Mouse (Mus musculus): ENCODE results near the gene Sod1. TPM values are rescaled to one million over a fixed set of nuclear protein-coding genes. Genes with fewer than 3 reads are reported as not detected.
"Not testable (repeated sequence)": the region's sequence is repeated elsewhere in the genome, so short reads cannot be mapped to it uniquely, and the experiment has no call there.

Gene Sod1
- polyA plus RNA-seq, 1 experiment from 2014 or later = 1,309 TPM

DNA sequence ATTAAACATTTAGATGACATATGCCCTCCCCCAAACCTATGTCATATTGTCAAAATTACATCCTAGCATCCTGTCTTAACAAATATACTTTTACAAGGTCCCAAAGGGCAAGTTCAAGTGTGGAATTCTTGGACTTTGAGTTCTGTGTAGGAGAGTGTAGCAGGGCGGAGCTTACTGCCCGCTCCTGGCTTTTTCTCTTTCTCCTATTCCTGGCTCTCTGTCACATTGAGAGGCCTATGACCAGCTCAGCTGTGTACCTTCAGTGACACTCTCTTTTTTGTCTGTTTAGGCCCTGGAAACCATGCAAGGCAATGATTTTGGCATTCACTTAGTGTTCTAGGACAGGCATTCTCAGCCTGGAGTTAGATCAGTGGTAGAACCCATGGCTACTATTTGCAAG lies 4.1 kb upstream of the Sod1 start:
- H3K27ac ChIP-seq = no peak overlapping the region
- DNase-seq (ENCODE audit: low spot score) = no peak
- ATAC-seq (replicated peaks; ENCODE audit: low FRiP score, low read depth) = no peak
- no peak overlapping the region for H3K4me2 ChIP-seq (ENCODE audit: low read length)
- H3K27me3 ChIP-seq (ENCODE audit: insufficient read depth, low read length) = no peaks in the 10 kb centered on the region
- no peaks in the 10 kb centered on the region for H3K36me3 ChIP-seq (ENCODE audit: insufficient read depth, low read length)
- TF ChIP-seq CTCF (IDR thresholded peaks at IDR 0.05; ENCODE audit: low read depth) = no peak
- H3K9ac ChIP-seq (ENCODE audit: low read depth, low read length) = no peak overlapping the region
- H3K4me3 ChIP-seq (replicated peaks; ENCODE audit: low read depth, low read length) = no peak overlapping the region
- 77% methylated on average over 2 of the region's 2 CpGs for WGBS
- no peaks in the 10 kb centered on the region for H3K4me1 ChIP-seq (replicated peaks; ENCODE audit: insufficient read depth, low read length)
- no peaks in the 10 kb centered on the region for H3K9me3 ChIP-seq (replicated peaks; ENCODE audit: low read length)

DNA sequence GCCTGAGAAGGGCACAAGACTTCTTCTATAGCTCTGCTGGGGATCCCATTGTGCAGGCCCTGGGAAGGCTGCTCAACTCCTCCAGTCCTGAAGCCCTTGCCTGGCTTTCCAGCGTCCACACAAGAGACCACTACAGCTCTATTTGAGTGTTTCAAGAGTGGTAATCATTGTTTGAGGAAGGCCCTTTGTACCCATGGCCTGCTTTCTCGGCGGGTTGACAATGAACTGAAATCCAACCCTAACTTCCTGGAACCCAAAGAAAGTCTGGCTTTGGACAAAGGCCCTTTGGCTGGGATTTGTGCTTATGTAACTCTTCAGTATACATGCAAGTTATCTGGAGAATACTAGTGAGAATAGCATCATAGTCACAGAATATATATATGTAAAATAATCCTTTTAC lies 3.2 kb upstream of the Sod1 start:
- no peak for TF ChIP-seq CTCF (IDR thresholded peaks at IDR 0.05; ENCODE audit: low read depth)
- ATAC-seq (replicated peaks; ENCODE audit: low FRiP score, low read depth) = no peak
- DNase-seq (ENCODE audit: low spot score) = no peak

DNA sequence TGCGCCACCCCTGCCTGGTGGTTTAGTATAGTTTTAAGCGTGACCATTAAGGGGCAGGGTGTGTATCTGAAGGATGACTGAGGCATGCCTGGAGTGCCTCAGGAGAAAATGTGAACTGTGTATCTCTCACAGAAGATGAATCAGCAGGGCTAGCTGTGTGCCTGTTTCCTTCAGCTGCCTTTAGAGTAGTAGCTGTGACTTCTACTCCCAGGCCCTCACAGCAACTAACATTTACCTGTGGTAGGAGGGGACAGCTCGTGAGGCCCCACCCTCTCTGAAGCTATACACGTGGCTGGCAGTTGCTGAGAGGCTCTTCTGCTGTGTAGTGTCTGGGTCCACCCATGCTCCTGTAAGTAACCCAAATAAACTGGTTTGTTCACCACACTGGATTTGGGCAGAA lies 2.6 kb upstream of the Sod1 start:
- WGBS = 73% methylated on average over 4 of the region's 4 CpGs
- no peaks in the 10 kb centered on the region for H3K9me3 ChIP-seq (replicated peaks; ENCODE audit: low read length)
- H3K9ac ChIP-seq (ENCODE audit: low read depth, low read length) = no peak overlapping the region
- H3K36me3 ChIP-seq (ENCODE audit: insufficient read depth, low read length) = no peaks in the 10 kb centered on the region
- no peaks in the 10 kb centered on the region for H3K27me3 ChIP-seq (ENCODE audit: insufficient read depth, low read length)
- no peak for DNase-seq (ENCODE audit: low spot score)
- no peak overlapping the region for H3K4me3 ChIP-seq (replicated peaks; ENCODE audit: low read depth, low read length)
- no peak overlapping the region for H3K4me2 ChIP-seq (ENCODE audit: low read length)
- ATAC-seq (replicated peaks; ENCODE audit: low FRiP score, low read depth) = no peak
- H3K27ac ChIP-seq = no peak overlapping the region
- H3K4me1 ChIP-seq (replicated peaks; ENCODE audit: insufficient read depth, low read length) = peaks cover 8% of the 10 kb centered on the region; the same call in 1 of the 2 replicates
- no peak for TF ChIP-seq CTCF (IDR thresholded peaks at IDR 0.05; ENCODE audit: low read depth)

More for the DNA sequence above, 3.2 kb upstream of the Sod1 start:
- Histone ChIP-seq H3K27ac (no peak overlapping the region), H3K27me3 (ENCODE audit: insufficient read depth, low read length) (no peaks in the 10 kb centered on the region), H3K9ac (ENCODE audit: low read depth, low read length) (no peak overlapping the region), H3K9me3 (replicated peaks; ENCODE audit: low read length) (no peaks in the 10 kb centered on the region), H3K36me3 (ENCODE audit: insufficient read depth, low read length) (no peaks in the 10 kb centered on the region), H3K4me3 (replicated peaks; ENCODE audit: low read depth, low read length) (no peak overlapping the region), H3K4me2 (ENCODE audit: low read length) (no peak overlapping the region), H3K4me1 (replicated peaks; ENCODE audit: insufficient read depth, low read length) (peaks cover 3% of the 10 kb centered on the region; the same call in 1 of the 2 replicates)
- 55% methylated on average over 3 of the region's 3 CpGs for WGBS

DNA sequence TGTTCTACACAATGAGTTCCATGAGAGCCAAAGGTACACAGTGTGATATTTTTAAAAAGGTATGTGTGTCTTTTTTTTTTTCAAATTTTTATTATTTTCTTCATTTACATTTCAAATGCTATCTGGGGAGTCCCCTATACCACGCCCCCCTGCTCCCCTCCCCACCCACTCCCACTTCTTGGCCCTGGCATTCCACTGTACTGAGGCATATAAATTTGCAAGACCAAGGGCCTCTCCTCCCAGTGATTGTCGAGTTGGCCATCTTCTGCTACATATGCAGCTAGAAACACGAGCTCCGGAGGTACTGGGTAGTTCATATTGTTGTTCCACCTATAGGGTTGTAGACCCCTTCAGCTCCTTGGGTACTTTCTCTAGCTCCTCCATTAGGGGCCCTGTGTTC lies 1.1 kb upstream of the Sod1 start:
- not testable (repeated sequence) for H3K4me3 ChIP-seq (replicated peaks; ENCODE audit: low read depth, low read length); ATAC-seq (replicated peaks; ENCODE audit: low FRiP score, low read depth); H3K36me3 ChIP-seq (ENCODE audit: insufficient read depth, low read length); H3K9ac ChIP-seq (ENCODE audit: low read depth, low read length); H3K4me2 ChIP-seq (ENCODE audit: low read length); H3K27ac ChIP-seq; H3K9me3 ChIP-seq (replicated peaks; ENCODE audit: low read length); H3K27me3 ChIP-seq (ENCODE audit: insufficient read depth, low read length); DNase-seq (ENCODE audit: low spot score)
- H3K4me1 ChIP-seq (replicated peaks; ENCODE audit: insufficient read depth, low read length) = peaks cover 11% of the 10 kb centered on the region; the same call in 1 of the 2 replicates
- WGBS = 61% methylated on average over 4 of the region's 4 CpGs

DNA sequence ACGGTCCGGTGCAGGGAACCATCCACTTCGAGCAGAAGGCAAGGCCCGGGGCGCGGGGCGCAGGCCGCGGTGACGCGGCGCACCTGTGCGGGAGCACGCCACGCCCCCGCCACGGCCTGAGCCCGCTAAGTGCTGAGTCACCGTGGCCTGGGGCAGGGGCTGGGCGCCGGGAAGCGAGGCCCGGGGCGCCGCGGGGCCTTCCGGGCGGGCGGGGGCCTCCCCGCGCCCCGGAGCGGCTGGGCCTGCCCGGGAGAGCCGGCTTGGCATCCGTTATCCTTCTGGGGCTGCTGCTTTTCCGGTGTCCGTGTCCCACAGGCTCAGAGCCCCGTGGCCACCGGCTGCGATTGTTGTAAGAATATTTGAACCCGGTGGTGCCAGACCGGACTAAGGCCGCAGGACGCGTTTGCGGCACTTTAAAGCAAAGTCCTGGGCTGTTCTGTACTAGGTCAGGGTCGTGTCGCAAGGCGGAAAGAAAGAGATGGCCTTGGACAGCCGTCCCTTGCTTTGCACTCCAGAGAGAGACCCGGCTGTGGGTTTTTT lies 408 bp downstream of the Sod1 start:
- Histone ChIP-seq H3K9ac (ENCODE audit: low read depth, low read length) (peak overlapping the region; percentile 94), H3K27me3 (ENCODE audit: insufficient read depth, low read length) (no peaks in the 10 kb centered on the region), H3K9me3 (replicated peaks; ENCODE audit: low read length) (no peaks in the 10 kb centered on the region), H3K27ac (peak overlapping the region; percentile 89), H3K4me1 (replicated peaks; ENCODE audit: insufficient read depth, low read length) (peaks cover 11% of the 10 kb centered on the region; the same call in 1 of the 2 replicates), H3K36me3 (ENCODE audit: insufficient read depth, low read length) (peaks cover 4% of the 10 kb centered on the region), H3K4me2 (ENCODE audit: low read length) (peak overlapping the region; percentile 84), H3K4me3 (replicated peaks; ENCODE audit: low read depth, low read length) (peak overlapping the region; percentile 93)
- 1% methylated on average over 52 of the region's 52 CpGs for WGBS
- no peak for TF ChIP-seq CTCF (IDR thresholded peaks at IDR 0.05; ENCODE audit: low read depth)
- DNase-seq (ENCODE audit: low spot score) (peak; percentile 61), ATAC-seq (replicated peaks; ENCODE audit: low FRiP score, low read depth) (peak; percentile 83)

DNA sequence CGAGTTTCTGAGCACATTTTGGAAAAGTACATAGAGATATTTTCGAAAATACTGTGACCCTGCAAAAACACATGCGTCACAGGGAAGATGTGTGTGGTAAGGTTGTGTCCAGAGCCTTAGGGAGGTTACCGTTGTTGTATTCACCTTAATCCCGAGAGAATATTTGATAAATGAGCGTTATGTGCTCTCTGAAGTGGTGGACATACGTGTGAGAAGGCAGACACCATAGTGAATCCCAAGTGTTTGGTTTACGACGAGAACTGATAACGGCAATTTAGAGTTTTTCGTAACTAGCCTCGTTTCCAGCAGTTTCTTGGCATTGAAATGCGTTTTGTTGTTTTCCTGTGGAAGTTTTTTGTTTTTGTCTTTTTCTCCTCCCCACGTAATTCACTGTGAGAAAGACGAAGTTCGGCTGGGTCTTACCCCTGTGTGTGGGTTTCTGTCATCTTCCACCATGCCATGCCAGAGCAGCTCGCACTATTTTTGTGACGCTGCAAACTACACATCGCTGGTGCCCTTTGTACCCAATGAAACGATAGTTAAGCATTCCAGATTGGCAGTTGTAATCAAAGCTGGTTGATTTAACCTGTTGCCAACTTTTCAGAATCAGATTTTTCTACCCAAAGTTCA lies 1.0 kb downstream of the Sod1 start:
- peak overlapping the region; percentile 93 for H3K4me3 ChIP-seq (replicated peaks; ENCODE audit: low read depth, low read length)
- peak overlapping the region; percentile 84 for H3K4me2 ChIP-seq (ENCODE audit: low read length)
- H3K9me3 ChIP-seq (replicated peaks; ENCODE audit: low read length) = no peaks in the 10 kb centered on the region
- peak overlapping the region; percentile 89 for H3K27ac ChIP-seq
- H3K36me3 ChIP-seq (ENCODE audit: insufficient read depth, low read length) = peaks cover 8% of the 10 kb centered on the region
- H3K9ac ChIP-seq (ENCODE audit: low read depth, low read length) = peak overlapping the region; percentile 94
- TF ChIP-seq CTCF (IDR thresholded peaks at IDR 0.05; ENCODE audit: low read depth) = no peak
- H3K4me1 ChIP-seq (replicated peaks; ENCODE audit: insufficient read depth, low read length) = peaks cover 11% of the 10 kb centered on the region; the same call in 1 of the 2 replicates
- DNase-seq (ENCODE audit: low spot score) (peak; percentile 29), ATAC-seq (replicated peaks; ENCODE audit: low FRiP score, low read depth) (no peak)
- WGBS = 1% methylated on average over 20 of the region's 20 CpGs
- H3K27me3 ChIP-seq (ENCODE audit: insufficient read depth, low read length) = no peaks in the 10 kb centered on the region

Data from kidney, postnatal 0 days (tissue).